Mouse (Mus musculus) thymus, postnatal 4 days (tissue): ENCODE measurements at regions not wholly inside any gene's neighbourhood (a gene's known extent, or its start where the extent isn't known, plus 50 kb on each side); places are given as distances from the start of the nearest gene placed in this dataset.

Source experiments
- DNase-seq: peaks from one replicate; pipeline ENCODE4 v3.0.0; 2021

DNA sequence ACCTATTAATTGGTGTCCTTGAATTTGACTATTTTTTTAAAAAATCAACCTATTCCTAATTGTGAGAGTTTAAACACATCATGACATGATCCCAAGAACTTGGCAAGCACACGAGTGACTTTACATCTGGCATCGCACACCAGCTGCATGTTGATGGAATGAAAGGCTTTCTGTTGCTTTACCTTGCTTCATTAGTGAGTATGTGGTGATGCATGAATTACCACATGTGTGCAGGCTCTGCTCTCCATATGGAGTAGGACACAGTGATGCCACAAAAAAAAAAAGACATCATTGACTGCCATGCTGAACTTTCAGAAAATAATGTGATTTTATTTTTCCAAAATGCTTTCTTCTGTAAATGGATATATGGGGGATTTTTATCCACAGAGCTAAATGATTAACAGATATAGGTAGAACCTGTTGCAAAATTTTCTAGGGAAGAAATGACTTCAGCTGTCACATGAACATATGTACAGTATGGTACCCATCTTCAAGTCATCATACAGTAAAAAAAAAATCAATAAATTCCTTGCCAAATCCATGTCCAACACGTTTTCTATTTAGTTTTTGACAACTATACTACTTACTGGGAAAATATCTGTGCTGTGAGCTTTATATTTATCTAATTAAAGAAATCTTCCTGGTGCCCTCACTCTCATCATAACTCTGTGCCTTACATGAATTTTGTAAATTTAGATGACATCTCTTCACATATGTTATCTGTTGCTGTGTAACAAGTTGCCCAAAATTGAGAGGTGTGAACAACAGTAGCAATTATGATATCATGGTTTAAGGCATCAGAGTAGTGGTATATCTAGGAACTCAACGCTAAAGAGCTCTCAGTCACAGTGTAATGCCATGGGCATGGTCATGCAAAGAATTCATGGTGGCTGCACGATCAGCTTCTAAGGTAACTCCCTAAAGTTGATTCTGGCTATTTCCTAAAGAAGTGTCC, 84.0 kb upstream of the Arrdc3 start:
- no peak for DNase-seq

DNA sequence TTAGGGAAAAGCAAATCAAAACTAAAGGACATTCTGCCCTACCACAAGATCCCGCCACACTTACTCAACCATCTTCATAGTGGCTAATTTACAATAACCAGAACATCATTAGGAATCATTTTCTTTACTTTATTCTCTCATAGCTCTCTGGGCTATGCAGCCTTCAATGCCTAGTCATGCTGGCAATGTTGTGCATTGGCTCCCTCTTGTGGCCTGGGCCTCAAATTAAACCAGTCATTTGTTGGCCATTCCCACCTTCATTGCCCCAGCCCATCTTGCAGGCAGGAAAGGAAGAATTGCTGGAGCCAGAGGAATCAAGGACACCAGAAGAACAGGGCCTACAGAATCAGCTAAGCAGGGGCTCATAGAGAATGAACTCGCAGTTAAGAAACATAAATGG, 77.0 kb upstream of the Arrdc3 start:
- peak; percentile 41 for DNase-seq

DNA sequence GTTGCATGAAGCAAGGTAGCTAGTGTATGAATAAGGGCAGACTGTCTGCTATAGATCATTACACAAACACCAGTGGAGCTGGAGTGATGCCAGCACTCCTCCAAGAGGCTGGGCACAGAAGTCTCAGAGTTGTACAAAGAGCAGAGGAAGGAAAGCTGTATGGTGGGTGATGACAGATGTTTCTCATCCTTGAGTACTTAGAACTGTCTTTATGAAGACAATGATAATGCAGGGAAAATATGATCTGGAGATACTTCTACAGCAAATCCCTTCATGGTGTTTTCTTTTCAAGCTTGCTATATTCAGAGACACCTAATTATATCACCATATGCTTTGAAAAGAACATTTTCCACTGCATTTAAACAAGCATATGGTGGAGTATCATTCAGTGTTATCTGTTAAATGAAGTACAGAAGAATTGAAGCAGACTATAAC, 56.1 kb upstream of the Arrdc3 start:
- no peak for DNase-seq
